Mouse (Mus musculus): ENCODE measurements around the gene Dab2ip. TPM values are rescaled to one million over a fixed set of nuclear protein-coding genes. Genes with fewer than 3 reads are reported as not detected.

Dab2ip gene
- polyA plus RNA-seq, 1 experiment = 9.8 TPM

GRCm38 (mm10) chr2:35593889-35594288, 35.8 kb downstream of the Dab2ip start:
- Histone ChIP-seq H3K27ac (ENCODE audit: control insufficient read depth, insufficient read depth, low read depth, low read length, poor library complexity) (no peak overlapping the region), H3K4me1 (ENCODE audit: control insufficient read depth, insufficient read depth, low read length) (no peaks in the 10 kb centered on the region), H3K4me3 (replicated peaks; ENCODE audit: control insufficient read depth, low read depth, low read length) (no peak overlapping the region)
- TF ChIP-seq POLR2A (IDR thresholded peaks at IDR 0.05; ENCODE audit: borderline replicate concordance, control insufficient read depth, low read depth, low read length) (no peak), CTCF (IDR thresholded peaks at IDR 0.05; ENCODE audit: control insufficient read depth, insufficient read depth, low read length) (no peak)
- 63% methylated on average over 7 of the region's 7 CpGs for WGBS

GRCm38 (mm10) chr2:35595102-35595501, 37.0 kb downstream of the Dab2ip start:
- TF ChIP-seq CTCF (IDR thresholded peaks at IDR 0.05; ENCODE audit: control insufficient read depth, insufficient read depth, low read length) (no peak), POLR2A (IDR thresholded peaks at IDR 0.05; ENCODE audit: borderline replicate concordance, control insufficient read depth, low read depth, low read length) (no peak)
- 69% methylated on average over 1 of the region's 1 CpGs for WGBS
- Histone ChIP-seq H3K4me1 (ENCODE audit: control insufficient read depth, insufficient read depth, low read length) (no peaks in the 10 kb centered on the region), H3K4me3 (replicated peaks; ENCODE audit: control insufficient read depth, low read depth, low read length) (no peak overlapping the region), H3K27ac (ENCODE audit: control insufficient read depth, insufficient read depth, low read depth, low read length, poor library complexity) (no peak overlapping the region)

- no peak for TF ChIP-seq CTCF (IDR thresholded peaks at IDR 0.05; ENCODE audit: control insufficient read depth, insufficient read depth, low read length)
- no peak for TF ChIP-seq POLR2A (IDR thresholded peaks at IDR 0.05; ENCODE audit: borderline replicate concordance, control insufficient read depth, low read depth, low read length)
- H3K4me3 ChIP-seq (replicated peaks; ENCODE audit: control insufficient read depth, low read depth, low read length) = no peak overlapping the region
- 75% methylated on average over 5 of the region's 5 CpGs for WGBS
Measured at GRCm38 (mm10) chr2:35595718-35596117, 37.7 kb downstream of the Dab2ip start.

GRCm38 (mm10) chr2:35596796-35597195, 38.7 kb downstream of the Dab2ip start:
- no peaks in the 10 kb centered on the region for H3K4me1 ChIP-seq (ENCODE audit: control insufficient read depth, insufficient read depth, low read length)
- no peak overlapping the region for H3K27ac ChIP-seq (ENCODE audit: control insufficient read depth, insufficient read depth, low read depth, low read length, poor library complexity)
- WGBS = 77% methylated on average over 4 of the region's 4 CpGs
- H3K4me3 ChIP-seq (replicated peaks; ENCODE audit: control insufficient read depth, low read depth, low read length) = no peak overlapping the region
- TF ChIP-seq CTCF (IDR thresholded peaks at IDR 0.05; ENCODE audit: control insufficient read depth, insufficient read depth, low read length) (no peak), POLR2A (IDR thresholded peaks at IDR 0.05; ENCODE audit: borderline replicate concordance, control insufficient read depth, low read depth, low read length) (no peak)

More at GRCm38 (mm10) chr2:35595718-35596117, 37.7 kb downstream of the Dab2ip start:
- H3K27ac ChIP-seq (ENCODE audit: control insufficient read depth, insufficient read depth, low read depth, low read length, poor library complexity) = no peak overlapping the region
- no peaks in the 10 kb centered on the region for H3K4me1 ChIP-seq (ENCODE audit: control insufficient read depth, insufficient read depth, low read length)

- no peak overlapping the region for H3K27ac ChIP-seq (ENCODE audit: control insufficient read depth, insufficient read depth, low read depth, low read length, poor library complexity)
- TF ChIP-seq CTCF (IDR thresholded peaks at IDR 0.05; ENCODE audit: control insufficient read depth, insufficient read depth, low read length) (no peak), POLR2A (IDR thresholded peaks at IDR 0.05; ENCODE audit: borderline replicate concordance, control insufficient read depth, low read depth, low read length) (no peak)
- H3K4me1 ChIP-seq (ENCODE audit: control insufficient read depth, insufficient read depth, low read length) = no peaks in the 10 kb centered on the region
- H3K4me3 ChIP-seq (replicated peaks; ENCODE audit: control insufficient read depth, low read depth, low read length) = no peak overlapping the region
- 75% methylated on average over 3 of the region's 3 CpGs for WGBS
Measured at GRCm38 (mm10) chr2:35598819-35599218, 40.8 kb downstream of the Dab2ip start.

- TF ChIP-seq CTCF (IDR thresholded peaks at IDR 0.05; ENCODE audit: control insufficient read depth, insufficient read depth, low read length) (no peak), POLR2A (IDR thresholded peaks at IDR 0.05; ENCODE audit: borderline replicate concordance, control insufficient read depth, low read depth, low read length) (no peak)
- H3K4me1 ChIP-seq (ENCODE audit: control insufficient read depth, insufficient read depth, low read length) = no peaks in the 10 kb centered on the region
- no peak overlapping the region for H3K27ac ChIP-seq (ENCODE audit: control insufficient read depth, insufficient read depth, low read depth, low read length, poor library complexity)
Measured at GRCm38 (mm10) chr2:35601665-35602064, 43.6 kb downstream of the Dab2ip start.

GRCm38 (mm10) chr2:35607476-35607875, 49.4 kb downstream of the Dab2ip start:
- WGBS = 78% methylated on average over 8 of the region's 8 CpGs
- no peak overlapping the region for H3K27ac ChIP-seq (ENCODE audit: control insufficient read depth, insufficient read depth, low read depth, low read length, poor library complexity)
- H3K4me1 ChIP-seq (ENCODE audit: control insufficient read depth, insufficient read depth, low read length) = no peaks in the 10 kb centered on the region
- no peak overlapping the region for H3K4me3 ChIP-seq (replicated peaks; ENCODE audit: control insufficient read depth, low read depth, low read length)
- TF ChIP-seq POLR2A (IDR thresholded peaks at IDR 0.05; ENCODE audit: borderline replicate concordance, control insufficient read depth, low read depth, low read length) (no peak), CTCF (IDR thresholded peaks at IDR 0.05; ENCODE audit: control insufficient read depth, insufficient read depth, low read length) (no peak)

More at GRCm38 (mm10) chr2:35601665-35602064, 43.6 kb downstream of the Dab2ip start:
- no peak overlapping the region for H3K4me3 ChIP-seq (replicated peaks; ENCODE audit: control insufficient read depth, low read depth, low read length)
- 79% methylated on average over 3 of the region's 3 CpGs for WGBS

GRCm38 (mm10) chr2:35608856-35609255, 50.8 kb downstream of the Dab2ip start:
- H3K4me3 ChIP-seq (replicated peaks; ENCODE audit: control insufficient read depth, low read depth, low read length) = no peak overlapping the region
- H3K27ac ChIP-seq (ENCODE audit: control insufficient read depth, insufficient read depth, low read depth, low read length, poor library complexity) = no peak overlapping the region
- TF ChIP-seq POLR2A (IDR thresholded peaks at IDR 0.05; ENCODE audit: borderline replicate concordance, control insufficient read depth, low read depth, low read length) (no peak), CTCF (IDR thresholded peaks at IDR 0.05; ENCODE audit: control insufficient read depth, insufficient read depth, low read length) (no peak)
- WGBS = 77% methylated on average over 7 of the region's 7 CpGs
- H3K4me1 ChIP-seq (ENCODE audit: control insufficient read depth, insufficient read depth, low read length) = no peaks in the 10 kb centered on the region

- Histone ChIP-seq H3K4me3 (replicated peaks; ENCODE audit: control insufficient read depth, low read depth, low read length) (no peak overlapping the region), H3K27ac (ENCODE audit: control insufficient read depth, insufficient read depth, low read depth, low read length, poor library complexity) (no peak overlapping the region), H3K4me1 (ENCODE audit: control insufficient read depth, insufficient read depth, low read length) (no peaks in the 10 kb centered on the region)
- TF ChIP-seq POLR2A (IDR thresholded peaks at IDR 0.05; ENCODE audit: borderline replicate concordance, control insufficient read depth, low read depth, low read length) (no peak), CTCF (IDR thresholded peaks at IDR 0.05; ENCODE audit: control insufficient read depth, insufficient read depth, low read length) (no peak)
- 21% methylated on average over 9 of the region's 9 CpGs for WGBS
Measured at GRCm38 (mm10) chr2:35609317-35609716, 51.3 kb downstream of the Dab2ip start.
